Mouse (Mus musculus) liver, adult 2 months (tissue): ENCODE data around the gene Hnrnpul2.

Source experiments
- CTCF ChIP-seq: fragments of 200-500 bp; IDR thresholded peaks from 2 replicates; pipeline ENCODE4 v1.5.1; 2011; ENCODE audit warnings: low read depth, low read length, control low read depth
- POLR2A ChIP-seq: fragments of 200-500 bp; IDR thresholded peaks from 2 replicates; pipeline ENCODE4 v1.6.1; 2011; ENCODE audit warnings: low read length, control low read depth; ENCODE audit not compliant: insufficient read depth; ENCODE audit errors: extremely low read depth

- TF ChIP-seq POLR2A = peak; percentile 69
- no peak for TF ChIP-seq CTCF
Measured at GRCm38 (mm10) chr19:8839908-8840791, 20.3 kb downstream of the Hnrnpul2 start.
